Mouse (Mus musculus) left cerebral cortex, postnatal 4 days (tissue): ENCODE data around the gene Ogfod3. TPM values are rescaled to one million over a fixed set of nuclear protein-coding genes. Genes with fewer than 3 reads are reported as not detected.

Source experiments
- total RNA-seq, 2 experiments: library from RNA; stranded (reverse); gene quantifications; 2 replicates each; pipeline ENCODE4 v1.2.3; 2021

Ogfod3 gene
- total RNA-seq, 2 experiments from 2014 or later: 7.7 to 8.0 TPM

Other genes with a start within 250 kb of the Ogfod3 start
- gene Csnk1d, start 213.4 kb downstream of the Ogfod3 start, total RNA-seq: 100 to 1,000 TPM; 137 to 141 TPM
- not detected for gene Cd7, start 165.3 kb downstream of the Ogfod3 start, total RNA-seq
- gene Sectm1b, start 141.1 kb downstream of the Ogfod3 start, total RNA-seq: not detected
- gene Sectm1a, start 123.5 kb downstream of the Ogfod3 start, total RNA-seq: under 1 TPM in 1 of 2 experiments, not detected in 1; 0.30 TPM
- not detected for gene Tex19.2, start 86.0 kb downstream of the Ogfod3 start, total RNA-seq
- gene Tex19.1, start 58.6 kb downstream of the Ogfod3 start, total RNA-seq: not detected
- not detected for gene Uts2r, start 44.4 kb downstream of the Ogfod3 start, total RNA-seq
- 10 to 100 TPM; 54.9 to 57.3 TPM for gene Hexdc, start 278 bp downstream of the Ogfod3 start, total RNA-seq
- gene Cybc1, start 24.6 kb upstream of the Ogfod3 start, total RNA-seq: 10 to 100 TPM; 24.0 to 27.3 TPM
- 10 to 100 TPM; 70.6 to 73.2 TPM for gene Narf, start 32.5 kb upstream of the Ogfod3 start, total RNA-seq
- 100 to 1,000 TPM; 115 to 116 TPM for gene Foxk2, start 55.3 kb upstream of the Ogfod3 start, total RNA-seq
- gene Wdr45b, start 149.7 kb upstream of the Ogfod3 start, total RNA-seq: 10 to 100 TPM; 57.3 to 64.8 TPM
- gene Rab40b, start 183.5 kb upstream of the Ogfod3 start, total RNA-seq: 10 to 100 TPM; 13.6 to 16.4 TPM
- gene Fn3krp, start 216.7 kb upstream of the Ogfod3 start, total RNA-seq: 10 to 100 TPM; 17.9 to 18.1 TPM
- gene Fn3k, start 230.2 kb upstream of the Ogfod3 start, total RNA-seq: 1 to 10 TPM; 4.9 to 5.7 TPM
- 10 to 100 TPM; 68.4 to 75.2 TPM for gene Tbcd, start 247.2 kb upstream of the Ogfod3 start, total RNA-seq